ENCODE assay signal across 8 mouse cellular contexts in genomic region chr11:5949586-5950352, GRCm38 (mm10). TPM values are rescaled to one million over a fixed set of nuclear protein-coding genes. Genes with fewer than 3 reads are reported as not detected.
A peak's percentile ranks its signal among the peaks of the same experiment; 100 is the strongest.
DNase-seq lines count a peak whose midpoint lies in the region; ATAC-seq lines count a peak whose summit lies in the region.

Gene Gck (minus strand): TSS chr11:5950081.

- WGBS in embryonic facial prominence, embryonic 10.5 days, result 71% methylated on average over 8 of the region's 8 CpGs
- WGBS in intestine, embryonic 14.5 days, result 65% methylated on average over 8 of the region's 8 CpGs

- ATAC-seq in intestine, embryonic 14.5 days (replicated peaks; ENCODE audit: low FRiP score, low TSS enrichment, low read depth), result no peak
- peak; percentile 83 for ATAC-seq in monocyte, adult 5-6 weeks (replicated peaks; ENCODE audit: insufficient number of reproducible peaks, low FRiP score, low TSS enrichment, poor library complexity, severe bottlenecking)

- H3K36me3 ChIP-seq in embryonic facial prominence, embryonic 10.5 days (replicated peaks), result no peaks in the 10 kb centered on the region
- H3K36me3 ChIP-seq in intestine, embryonic 14.5 days (ENCODE audit: control insufficient read depth, insufficient read depth, low read length), result no peaks in the 10 kb centered on the region

- no peak within 1 kb of the TSS for H3K9ac ChIP-seq in intestine, embryonic 14.5 days (ENCODE audit: low read length)

- DNase-seq in lung, adult 18-20 months, result peak; percentile 8 to 33
- no peak for DNase-seq in lung, postnatal 14 days
- no peak for DNase-seq in embryonic facial prominence, embryonic 10.5 days (ENCODE audit: low spot score)
- DNase-seq in intestine, embryonic 14.5 days (ENCODE audit: low spot score), result peak; percentile 44
- no peak for DNase-seq in right cerebral cortex, postnatal 14 days
- no peak for DNase-seq in adrenal gland, postnatal 25 days
- no peak for DNase-seq in adrenal gland, adult 2 months

- H3K27ac ChIP-seq in embryonic facial prominence, embryonic 10.5 days (replicated peaks), result peak within 1 kb of the TSS; percentile 77
- no peak within 1 kb of the TSS for H3K27ac ChIP-seq in intestine, embryonic 14.5 days (ENCODE audit: low read depth)

- H3K27me3 ChIP-seq in embryonic facial prominence, embryonic 10.5 days (replicated peaks; ENCODE audit: low read depth, poor library complexity, severe bottlenecking), result no peaks in the 10 kb centered on the region
- no peaks in the 10 kb centered on the region for H3K27me3 ChIP-seq in intestine, embryonic 14.5 days (replicated peaks; ENCODE audit: control insufficient read depth, insufficient read depth, low read length)

- no peak within 1 kb of the TSS for H3K4me2 ChIP-seq in intestine, embryonic 14.5 days (ENCODE audit: low read length)

- H3K4me3 ChIP-seq in embryonic facial prominence, embryonic 10.5 days, result peak within 1 kb of the TSS; percentile 18; the same call in 1 of the 2 replicates
- no peak within 1 kb of the TSS for H3K4me3 ChIP-seq in intestine, embryonic 14.5 days (ENCODE audit: low read depth, low read length)

- H3K9me3 ChIP-seq in embryonic facial prominence, embryonic 10.5 days, result no peaks in the 10 kb centered on the region
- no peaks in the 10 kb centered on the region for H3K9me3 ChIP-seq in intestine, embryonic 14.5 days (ENCODE audit: control insufficient read depth, low read length)

- peaks cover 35% of the 10 kb centered on the region for H3K4me1 ChIP-seq in embryonic facial prominence, embryonic 10.5 days
- H3K4me1 ChIP-seq in intestine, embryonic 14.5 days (replicated peaks; ENCODE audit: control insufficient read depth, insufficient read depth, low read length), result peaks cover 7% of the 10 kb centered on the region

RNA-seq across cellular contexts. Expression of gene Gck, which starts in this region (rescaled TPM):
- polyA plus RNA-seq in embryonic facial prominence, embryonic 10.5 days (2016; fragmentation: Nextera tagmentation; extraction: Ambion mirVana), result 1.9 and 2.8 TPM in 2 replicates
- polyA plus RNA-seq in intestine, embryonic 14.5 days (2014; fragmentation: Nextera tagmentation; extraction: Ambion mirVana), result 1.2 and 2.3 TPM in 2 replicates
- not detected in 3 replicates for total RNA-seq in monocyte, adult 5-6 weeks (2017)
- 3.1 and 4.0 TPM in 2 replicates for total RNA-seq in adrenal gland, postnatal 25 days (2021)
- total RNA-seq in adrenal gland, adult 2 months (2021), result 1 to 10 TPM; 2.5 to 3.7 TPM
- polyA plus RNA-seq in adrenal gland, adult 2 months (2012; rRNA removed), result 1.2 and 2.2 TPM in 2 replicates

Comparison
In these comparisons a context has a peak if more than half of its experiments do, and no peak if none do; other contexts are left out.
1. DNase-seq: peak in lung, adult 18-20 months (2 of 2) and intestine, embryonic 14.5 days (single experiment); none in lung, postnatal 14 days (single experiment), embryonic facial prominence, embryonic 10.5 days (single experiment), right cerebral cortex, postnatal 14 days (single experiment), adrenal gland, postnatal 25 days (single experiment) and adrenal gland, adult 2 months (single experiment).
2. Peak in ATAC-seq in monocyte, adult 5-6 weeks; RNA of the gene not detected or under 1 TPM.